Mouse (Mus musculus) intestine, embryonic 15.5 days (tissue): ENCODE measurements around the gene Foxr1. TPM values are rescaled to one million over a fixed set of nuclear protein-coding genes. Genes with fewer than 3 reads are reported as not detected.
A peak's percentile ranks its signal among the peaks of the same experiment; 100 is the strongest.

ENCODE experiments used
- ATAC-seq: fragments of 200-750 bp; cut with Nextera tagmentation; 2 replicates; pipeline ENCODE4 v1.8.0; 2017; ENCODE audit warnings: moderate TSS enrichment, moderate library complexity
- H3K27ac ChIP-seq: fragments of 300-500 bp; sonication (generic); 2 replicates; pipeline ENCODE4 v1.5.1; 2015; ENCODE audit warnings: mild to moderate bottlenecking, inconsistent platforms
- H3K27me3 ChIP-seq: fragments of 300-500 bp; sonication (generic); replicated peaks from 2 replicates; pipeline ENCODE4 v1.6.1; 2015; ENCODE audit warnings: inconsistent platforms
- H3K36me3 ChIP-seq: fragments of 300-500 bp; sonication (generic); 2 replicates; pipeline ENCODE4 v1.6.1; 2015; ENCODE audit warnings: inconsistent platforms
- H3K4me1 ChIP-seq: fragments of 300-500 bp; sonication (generic); replicated peaks from 2 replicates; pipeline ENCODE4 v1.6.1; 2015; ENCODE audit warnings: inconsistent platforms
- H3K4me2 ChIP-seq: fragments of 300-500 bp; sonication (generic); replicated peaks from 2 replicates; pipeline ENCODE4 v1.6.1; 2015; ENCODE audit warnings: mild to moderate bottlenecking, inconsistent platforms
- H3K4me3 ChIP-seq: fragments of 300-500 bp; sonication (generic); replicated peaks from 2 replicates; pipeline ENCODE4 v1.5.1; 2015; ENCODE audit warnings: inconsistent platforms
- H3K9ac ChIP-seq: fragments of 300-500 bp; sonication (generic); 2 replicates; pipeline ENCODE4 v1.6.1; 2015; ENCODE audit warnings: inconsistent platforms
- H3K9me3 ChIP-seq: fragments of 300-500 bp; sonication (generic); 2 replicates; pipeline ENCODE4 v1.6.1; 2016; ENCODE audit warnings: inconsistent platforms
- WGBS: fragments of 180-500 bp; shearing (Covaris S2); methylation state at CpG from one replicate; pipeline ENCODE4 v1.1.7; 2015; 5-methylcytosine and 5-hydroxymethylcytosine counted together
- polyA plus RNA-seq: library from polyadenylated mRNA; unstranded; fragments of >200 nt; fragmentation: Nextera tagmentation; extraction: Ambion mirVana; gene quantifications from 2 replicates; pipeline ENCODE4 v1.2.1, GENCODE M21; 2015

Foxr1 gene
- polyA plus RNA-seq, 1 experiment from 2014 or later = not detected

DNA sequence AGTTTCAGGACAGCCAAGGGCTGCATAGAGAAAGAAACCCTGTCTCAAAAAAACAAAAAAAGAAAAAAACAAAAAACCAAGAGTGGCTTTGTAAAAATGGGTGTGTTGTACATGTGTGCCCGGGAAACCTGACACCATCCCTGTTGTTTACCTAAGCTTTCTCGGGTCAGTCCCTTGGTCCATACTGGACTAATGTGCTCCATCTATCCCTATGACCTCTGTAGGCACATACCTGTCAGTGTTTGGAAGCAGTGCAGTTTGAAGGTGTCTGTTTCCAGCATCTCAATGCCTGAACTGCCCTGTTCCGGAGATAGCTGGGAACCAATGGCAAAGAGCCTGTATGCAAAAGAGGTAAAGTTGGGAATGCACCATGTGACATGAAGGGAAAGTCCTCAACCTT, 35.9 kb downstream of the Foxr1 start:
- peaks cover 12% of the 10 kb centered on the region; the same call in 1 of the 2 replicates for H3K4me1 ChIP-seq
- ATAC-seq = no peak
- H3K9me3 ChIP-seq = no peaks in the 10 kb centered on the region
- no peak overlapping the region for H3K27ac ChIP-seq
- peaks cover 45% of the 10 kb centered on the region for H3K36me3 ChIP-seq
- 61% methylated on average over 3 of the region's 3 CpGs for WGBS
- no peaks in the 10 kb centered on the region for H3K27me3 ChIP-seq
- H3K4me2 ChIP-seq = no peak overlapping the region
- no peak overlapping the region for H3K4me3 ChIP-seq
- H3K9ac ChIP-seq = no peak overlapping the region

DNA sequence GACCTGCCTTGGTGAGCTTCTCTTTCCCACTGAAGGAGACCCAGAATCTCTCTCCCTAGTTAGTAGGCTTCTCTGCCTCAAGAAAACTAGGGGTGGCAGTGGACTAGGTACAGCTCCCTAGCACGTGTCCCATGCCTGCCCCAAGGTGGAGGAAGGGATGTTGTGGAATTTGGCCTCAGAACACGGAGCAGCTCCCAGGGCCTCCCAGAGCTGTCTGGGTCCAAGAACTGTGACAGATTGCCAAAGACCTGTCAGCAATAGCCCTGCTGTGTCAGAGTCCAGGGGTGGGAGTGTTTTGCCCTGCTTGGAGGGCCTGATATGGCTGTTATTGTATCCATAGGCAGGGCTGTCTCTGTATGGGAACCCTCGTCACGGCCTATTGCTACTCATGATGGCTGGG, 39.9 kb downstream of the Foxr1 start:
- Histone ChIP-seq H3K9ac (no peak overlapping the region), H3K27me3 (no peaks in the 10 kb centered on the region), H3K36me3 (peaks cover 39% of the 10 kb centered on the region), H3K4me2 (no peak overlapping the region), H3K4me1 (peaks cover 20% of the 10 kb centered on the region; the same call in 1 of the 2 replicates), H3K9me3 (no peaks in the 10 kb centered on the region), H3K4me3 (no peak overlapping the region), H3K27ac (0 out of 2 replicates have a peak overlapping the region, but pooled peaks have one; percentile 6)
- ATAC-seq = no peak
- 68% methylated on average over 4 of the region's 4 CpGs for WGBS

DNA sequence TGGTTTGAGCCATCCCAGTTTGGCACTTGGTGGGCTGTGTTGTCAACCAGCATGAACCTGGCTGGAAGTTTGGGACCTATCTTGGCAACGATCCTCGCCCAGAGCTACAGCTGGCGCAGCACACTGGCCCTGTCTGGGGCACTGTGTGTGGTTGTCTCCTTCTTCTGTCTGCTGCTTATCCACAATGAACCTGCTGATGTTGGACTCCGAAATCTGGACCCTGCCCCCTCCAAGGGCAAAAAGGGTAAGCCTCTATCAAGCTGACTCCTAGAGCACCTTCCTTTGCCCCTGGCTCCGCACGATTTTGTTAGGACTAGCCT, 41.2 kb downstream of the Foxr1 start:
- Histone ChIP-seq H3K36me3 (peaks cover 36% of the 10 kb centered on the region), H3K4me2 (no peak overlapping the region; the same call in 1 of the 2 replicates), H3K27ac (no peak overlapping the region), H3K4me1 (peaks cover 18% of the 10 kb centered on the region; the same call in 1 of the 2 replicates), H3K27me3 (no peaks in the 10 kb centered on the region), H3K4me3 (0 out of 2 replicates have a peak overlapping the region, but pooled peaks have one; percentile 63), H3K9ac (no peak overlapping the region), H3K9me3 (no peaks in the 10 kb centered on the region)
- WGBS = 90% methylated on average over 6 of the region's 6 CpGs
- no peak for ATAC-seq

DNA sequence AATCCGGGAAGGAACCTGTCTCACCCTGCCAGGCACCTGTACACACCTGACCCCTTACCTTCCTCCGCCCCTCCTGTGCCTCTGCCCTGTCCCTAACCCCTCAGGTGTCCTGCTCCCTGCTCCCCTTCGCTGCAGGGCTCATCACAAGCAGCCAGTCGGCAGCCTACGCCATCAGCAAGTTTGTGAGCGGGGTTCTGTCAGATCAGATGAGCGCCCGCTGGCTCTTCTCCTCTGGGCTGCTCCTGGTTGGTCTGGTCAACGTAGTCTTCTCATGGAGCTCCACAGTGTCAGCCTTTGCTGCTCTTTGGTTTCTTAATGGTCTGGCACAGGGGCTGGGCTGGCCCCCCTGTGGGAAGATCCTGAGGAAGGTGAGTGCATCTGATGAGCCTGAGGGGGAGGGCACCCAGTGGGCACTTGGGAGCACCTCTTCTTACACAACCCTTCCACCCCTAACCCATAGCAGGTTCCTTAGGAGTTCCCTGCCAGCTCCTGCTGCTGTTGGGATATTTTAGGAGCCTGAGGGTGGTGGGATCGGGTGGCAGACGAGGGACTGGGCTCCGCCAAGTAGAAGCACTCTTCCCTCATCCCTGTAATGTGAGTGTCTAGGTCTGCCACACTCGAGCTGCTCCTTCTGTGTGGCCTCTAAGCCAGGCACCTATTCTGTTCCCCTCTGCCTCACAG, 41.7 kb downstream of the Foxr1 start:
- no peak for ATAC-seq
- H3K4me3 ChIP-seq = peak overlapping the region; percentile 63
- H3K9ac ChIP-seq = peak overlapping the region; percentile 79
- peak overlapping the region; percentile 79 for H3K4me2 ChIP-seq
- no peak overlapping the region for H3K27ac ChIP-seq
- 72% methylated on average over 13 of the region's 13 CpGs for WGBS
- no peaks in the 10 kb centered on the region for H3K9me3 ChIP-seq
- H3K27me3 ChIP-seq = no peaks in the 10 kb centered on the region
- peaks cover 32% of the 10 kb centered on the region for H3K36me3 ChIP-seq
- peaks cover 18% of the 10 kb centered on the region; the same call in 1 of the 2 replicates for H3K4me1 ChIP-seq

DNA sequence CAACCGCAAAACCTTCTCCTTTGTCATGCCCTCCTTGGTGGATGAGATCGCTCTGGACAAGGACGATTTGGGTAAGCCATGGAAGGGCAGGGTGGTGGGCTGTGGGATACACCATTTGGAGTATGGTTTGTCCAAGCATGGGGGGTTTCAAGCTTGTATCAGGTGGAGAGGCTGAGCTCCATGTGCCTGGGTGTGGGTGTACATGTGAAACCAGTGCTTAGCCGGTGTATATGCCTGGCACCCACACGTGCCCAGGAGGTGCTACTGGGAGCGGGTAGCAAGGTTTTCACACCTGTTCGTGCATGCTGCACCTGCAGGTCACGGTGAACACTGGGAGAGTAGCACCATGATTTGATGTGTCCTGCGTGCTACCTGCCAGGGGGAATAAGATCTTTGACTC, 42.4 kb downstream of the Foxr1 start:
- H3K27ac ChIP-seq = peak overlapping the region; percentile 85
- H3K9me3 ChIP-seq = no peaks in the 10 kb centered on the region
- 64% methylated on average over 9 of the region's 9 CpGs for WGBS
- H3K9ac ChIP-seq = peak overlapping the region; percentile 79
- peaks cover 26% of the 10 kb centered on the region for H3K36me3 ChIP-seq
- peaks cover 18% of the 10 kb centered on the region; the same call in 1 of the 2 replicates for H3K4me1 ChIP-seq
- H3K27me3 ChIP-seq = no peaks in the 10 kb centered on the region
- ATAC-seq = no peak
- peak overlapping the region; percentile 63 for H3K4me3 ChIP-seq
- peak overlapping the region; percentile 79 for H3K4me2 ChIP-seq

DNA sequence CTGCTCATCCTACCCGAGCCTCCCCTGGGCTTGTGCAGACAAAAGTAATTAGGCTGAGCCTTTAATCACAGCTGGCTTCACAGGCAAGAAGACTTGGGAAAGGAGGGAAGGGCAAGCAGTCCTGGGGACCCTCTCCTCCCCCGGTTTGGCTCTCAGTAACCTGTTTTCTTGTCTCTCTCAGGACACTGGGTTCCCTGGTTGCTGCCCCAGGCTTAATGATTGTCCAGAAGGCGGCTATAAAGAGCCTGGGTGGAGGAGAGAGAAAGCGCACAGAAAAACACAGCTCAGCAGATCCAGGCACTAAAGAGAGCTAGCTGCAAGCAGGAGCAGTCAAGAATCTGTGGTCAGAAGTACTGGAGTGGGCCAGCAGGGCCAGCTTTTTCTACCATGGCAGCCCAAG, 42.8 kb downstream of the Foxr1 start:
- peak overlapping the region; percentile 79 for H3K4me2 ChIP-seq
- no peaks in the 10 kb centered on the region for H3K27me3 ChIP-seq
- WGBS = 19% methylated on average over 4 of the region's 4 CpGs
- peaks cover 18% of the 10 kb centered on the region; the same call in 1 of the 2 replicates for H3K4me1 ChIP-seq
- peak; percentile 10; the same call in 1 of the 2 replicates for ATAC-seq
- H3K9me3 ChIP-seq = no peaks in the 10 kb centered on the region
- H3K9ac ChIP-seq = peak overlapping the region; percentile 79
- H3K27ac ChIP-seq = peak overlapping the region; percentile 85
- H3K4me3 ChIP-seq = peak overlapping the region; percentile 63
- H3K36me3 ChIP-seq = peaks cover 23% of the 10 kb centered on the region

DNA sequence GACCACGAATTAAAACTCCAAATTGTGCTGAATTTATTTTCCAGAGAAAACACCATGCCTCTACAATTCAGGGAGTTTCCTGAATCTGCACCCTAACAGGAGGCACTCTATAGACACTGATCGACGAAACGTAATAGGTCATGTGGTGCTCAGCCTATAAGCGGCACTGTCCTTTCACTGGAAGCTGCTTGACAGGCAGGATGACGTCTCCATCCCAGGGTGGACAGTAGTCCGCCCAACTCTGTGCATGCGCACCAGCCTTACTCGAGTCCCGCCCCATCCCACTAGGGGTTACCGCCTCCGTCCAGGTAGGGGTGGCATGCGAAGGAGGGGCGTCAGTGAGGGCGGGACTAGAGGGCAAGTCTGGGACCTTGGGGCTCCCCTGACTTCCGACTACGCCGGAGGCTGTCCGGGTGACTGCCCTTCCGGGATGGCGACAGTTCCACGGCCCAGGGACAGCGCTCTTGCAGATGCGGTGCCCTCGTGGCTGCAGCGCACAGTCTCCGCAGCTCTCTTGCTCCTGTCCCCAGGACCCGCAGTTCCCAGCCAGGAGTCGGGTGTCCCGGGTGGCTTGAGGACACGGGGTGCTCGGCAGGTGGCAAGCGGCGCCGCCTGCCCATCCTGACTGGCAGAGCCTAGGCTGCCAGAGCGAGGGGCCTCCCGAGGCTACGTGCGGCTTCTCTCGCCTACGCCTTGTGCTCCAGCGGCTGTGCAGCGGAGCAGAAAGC, 44.1 kb downstream of the Foxr1 start, which contains the start of gene Slc37a4:
TSS of gene Slc37a4 (plus strand) at position 169 of the 728 bp plus-strand sequence.
- Histone ChIP-seq H3K27ac (peak within 1 kb of the TSS; percentile 85), H3K4me2 (peak within 1 kb of the TSS; percentile 79), H3K4me3 (peak within 1 kb of the TSS; percentile 63), H3K9ac (peak within 1 kb of the TSS; percentile 79), H3K27me3 (no peaks in the 10 kb centered on the region), H3K36me3 (peaks cover 17% of the 10 kb centered on the region), H3K9me3 (no peaks in the 10 kb centered on the region), H3K4me1 (peaks cover 18% of the 10 kb centered on the region; the same call in 1 of the 2 replicates)
- WGBS = under 1% methylated on average over 43 of the region's 43 CpGs
- ATAC-seq = peak; percentile 98

DNA sequence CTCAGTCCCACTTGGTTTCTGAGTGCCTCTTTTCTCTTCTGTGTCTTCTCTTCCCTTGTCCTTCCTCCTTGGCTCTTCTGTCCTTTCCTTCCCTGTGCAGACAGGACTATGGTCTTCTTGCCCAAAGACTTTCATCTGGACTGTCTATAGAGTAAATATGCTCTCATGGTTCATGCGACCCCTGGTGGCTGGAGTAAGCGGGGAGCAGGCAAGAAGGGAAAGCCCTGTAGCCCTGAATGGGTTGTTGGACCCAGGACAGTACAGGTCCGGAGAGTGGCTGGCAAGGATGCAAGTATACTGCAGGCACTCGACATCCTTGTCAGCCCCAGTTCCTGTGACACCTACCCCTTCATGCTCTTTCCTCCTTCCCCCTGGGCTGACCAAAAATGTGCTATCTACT, 49.5 kb downstream of the Foxr1 start:
- no peaks in the 10 kb centered on the region for H3K27me3 ChIP-seq
- H3K4me2 ChIP-seq = no peak overlapping the region
- no peak overlapping the region for H3K27ac ChIP-seq
- WGBS = 32% methylated on average over 4 of the region's 4 CpGs
- H3K9me3 ChIP-seq = no peaks in the 10 kb centered on the region
- H3K4me1 ChIP-seq = no peaks in the 10 kb centered on the region
- ATAC-seq = peak; percentile 63; the same call in 1 of the 2 replicates
- H3K4me3 ChIP-seq = no peak overlapping the region
- peaks cover 37% of the 10 kb centered on the region for H3K36me3 ChIP-seq
- H3K9ac ChIP-seq = no peak overlapping the region

DNA sequence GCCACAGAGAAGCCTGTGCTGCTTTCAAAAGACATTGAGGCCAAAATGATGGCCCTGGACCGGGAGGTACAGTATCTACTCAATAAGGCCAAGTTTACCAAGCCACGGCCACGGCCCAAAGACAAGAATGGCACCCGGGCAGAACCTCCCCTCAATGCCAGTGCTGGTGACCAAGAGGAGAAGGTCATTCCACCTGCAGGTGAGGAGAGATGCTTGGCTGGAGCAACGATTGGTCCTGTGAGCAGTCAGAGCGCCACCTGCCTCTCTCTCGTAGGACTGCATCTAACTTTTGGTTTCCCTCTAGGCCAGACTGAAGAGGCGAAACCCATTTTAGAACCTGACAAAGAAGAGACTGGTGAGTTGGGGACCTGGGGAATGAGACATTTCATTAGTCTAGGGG, 51.7 kb downstream of the Foxr1 start:
- Histone ChIP-seq H3K9ac (no peak overlapping the region), H3K27ac (no peak overlapping the region), H3K27me3 (no peaks in the 10 kb centered on the region), H3K4me1 (no peaks in the 10 kb centered on the region), H3K4me3 (no peak overlapping the region), H3K4me2 (no peak overlapping the region), H3K36me3 (peaks cover 46% of the 10 kb centered on the region), H3K9me3 (no peaks in the 10 kb centered on the region)
- WGBS = 59% methylated on average over 8 of the region's 8 CpGs
- no peak for ATAC-seq

DNA sequence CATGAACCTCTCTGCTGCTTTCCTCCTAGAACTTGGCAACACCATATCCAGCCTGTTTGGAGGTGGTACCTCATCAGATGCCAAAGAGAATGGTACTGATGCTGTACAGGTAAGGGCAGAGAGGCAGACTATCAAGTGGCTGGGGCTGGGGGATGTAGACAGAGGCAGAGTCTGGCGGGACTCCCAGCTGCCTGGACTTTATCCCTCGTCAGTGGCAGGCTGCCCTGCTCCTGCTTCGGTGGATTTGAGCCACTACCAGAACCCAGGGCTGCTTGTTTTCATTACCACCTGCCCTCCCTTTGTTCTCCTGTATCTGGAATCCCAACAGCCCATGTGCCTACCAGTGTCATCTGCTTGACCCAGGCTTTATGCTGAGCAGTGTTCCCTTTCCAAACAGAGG, 53.7 kb downstream of the Foxr1 start:
- H3K36me3 ChIP-seq = peaks cover 63% of the 10 kb centered on the region
- no peak overlapping the region for H3K9ac ChIP-seq
- 81% methylated on average over 3 of the region's 3 CpGs for WGBS
- H3K27ac ChIP-seq = no peak overlapping the region
- no peak overlapping the region for H3K4me2 ChIP-seq
- H3K4me3 ChIP-seq = no peak overlapping the region
- no peaks in the 10 kb centered on the region for H3K9me3 ChIP-seq
- no peak for ATAC-seq
- no peaks in the 10 kb centered on the region for H3K27me3 ChIP-seq
- H3K4me1 ChIP-seq = no peaks in the 10 kb centered on the region

DNA sequence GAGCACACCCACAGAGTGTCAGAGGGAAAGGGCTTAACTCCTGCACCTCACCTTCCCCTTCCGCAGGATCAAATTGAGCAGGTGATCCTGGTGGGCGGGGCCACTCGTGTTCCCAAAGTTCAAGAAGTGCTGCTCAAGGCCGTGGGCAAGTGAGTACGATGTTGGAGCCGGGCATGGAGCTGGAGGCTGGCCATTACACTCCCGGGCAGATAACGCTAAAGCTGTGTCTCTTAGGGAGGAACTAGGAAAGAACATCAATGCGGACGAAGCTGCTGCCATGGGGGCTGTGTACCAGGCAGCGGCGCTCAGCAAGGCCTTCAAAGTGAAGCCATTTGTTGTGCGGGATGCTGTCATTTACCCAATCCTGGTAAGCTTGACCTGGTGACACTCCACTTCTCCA, 56.3 kb downstream of the Foxr1 start:
- Histone ChIP-seq H3K9me3 (no peaks in the 10 kb centered on the region), H3K4me3 (no peak overlapping the region), H3K4me1 (peaks cover 14% of the 10 kb centered on the region), H3K4me2 (no peak overlapping the region), H3K9ac (no peak overlapping the region), H3K27me3 (no peaks in the 10 kb centered on the region), H3K36me3 (peaks cover 55% of the 10 kb centered on the region), H3K27ac (no peak overlapping the region)
- ATAC-seq = no peak
- WGBS = 88% methylated on average over 13 of the region's 13 CpGs
